Mouse (Mus musculus) lung, postnatal 0 days (tissue): ENCODE results near the gene Cers1.

ENCODE experiments used
- CTCF ChIP-seq: IDR thresholded peaks from 2 replicates; pipeline ENCODE4 v1.5.1; 2016; ENCODE audit warnings: antibody characterized with exemption, mild to moderate bottlenecking
- EP300 ChIP-seq: IDR thresholded peaks from 2 replicates; pipeline ENCODE4 v1.6.1; 2016; ENCODE audit warnings: antibody characterized with exemption, mild to moderate bottlenecking, control low read depth

DNA sequence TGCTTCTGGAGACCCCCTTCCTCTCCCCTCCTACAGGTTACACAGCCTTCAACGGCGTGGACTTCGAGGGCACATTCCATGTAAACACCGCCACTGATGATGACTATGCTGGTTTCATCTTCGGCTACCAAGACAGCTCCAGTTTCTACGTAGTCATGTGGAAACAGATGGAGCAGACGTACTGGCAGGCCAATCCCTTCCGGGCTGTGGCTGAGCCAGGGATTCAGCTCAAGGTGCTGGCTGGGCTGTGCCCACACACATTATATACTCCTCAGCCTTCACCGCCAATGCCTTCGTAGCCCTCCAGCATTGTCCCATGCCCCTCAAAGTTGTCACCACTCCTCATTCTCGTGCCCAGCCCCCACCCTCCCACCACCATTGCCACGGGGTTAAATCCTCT, 64.5 kb downstream of the Cers1 start:
- no peak for TF ChIP-seq CTCF
- TF ChIP-seq EP300, result no peak
